Mouse (Mus musculus) heart, embryonic 15.5 days (tissue): ENCODE results near the gene Smg6. TPM values are rescaled to one million over a fixed set of nuclear protein-coding genes. Genes with fewer than 3 reads are reported as not detected.

Experiments
- ATAC-seq: fragments of 200-750 bp; cut with Nextera tagmentation; replicated peaks from 2 replicates; pipeline ENCODE4 v1.8.0; 2017; ENCODE audit warnings: low read depth, moderate TSS enrichment; ENCODE audit not compliant: insufficient number of reproducible peaks, insufficient read depth, low FRiP score
- H3K27ac ChIP-seq: fragments of 300-500 bp; sonication (generic); 2 replicates; pipeline ENCODE4 v1.5.1; 2015; ENCODE audit warnings: mild to moderate bottlenecking, inconsistent platforms
- H3K27me3 ChIP-seq: fragments of 300-500 bp; sonication (generic); 2 replicates; pipeline ENCODE4 v1.6.1; 2015; ENCODE audit warnings: inconsistent platforms
- H3K36me3 ChIP-seq: fragments of 300-500 bp; sonication (generic); 2 replicates; pipeline ENCODE4 v1.6.1; 2015; ENCODE audit warnings: mild to moderate bottlenecking, inconsistent platforms
- H3K4me1 ChIP-seq: fragments of 300-500 bp; sonication (generic); replicated peaks from 2 replicates; pipeline ENCODE4 v1.6.1; 2015; ENCODE audit warnings: inconsistent platforms
- H3K4me2 ChIP-seq: fragments of 300-500 bp; sonication (generic); 2 replicates; pipeline ENCODE4 v1.6.1; 2015; ENCODE audit warnings: inconsistent platforms, mild to moderate bottlenecking, moderate library complexity
- H3K4me3 ChIP-seq: fragments of 300-500 bp; sonication (generic); 2 replicates; pipeline ENCODE4 v1.5.1; 2015; ENCODE audit warnings: mild to moderate bottlenecking, inconsistent platforms
- H3K9ac ChIP-seq: fragments of 300-500 bp; sonication (generic); 2 replicates; pipeline ENCODE4 v1.6.1; 2015; ENCODE audit warnings: mild to moderate bottlenecking, inconsistent platforms
- H3K9me3 ChIP-seq: fragments of 300-500 bp; sonication (generic); replicated peaks from 2 replicates; pipeline ENCODE4 v1.6.1; 2016; ENCODE audit warnings: inconsistent platforms
- WGBS: fragments of 180-500 bp; shearing (Covaris S2); methylation state at CpG from one replicate; pipeline ENCODE4 v1.1.7; 2015; ENCODE audit warnings: mixed read lengths; 5-methylcytosine and 5-hydroxymethylcytosine counted together
- polyA plus RNA-seq: library from polyadenylated mRNA; unstranded; fragments of >200 nt; fragmentation: Nextera tagmentation; extraction: Ambion mirVana; gene quantifications from 2 replicates; pipeline ENCODE4 v1.2.1, GENCODE M21; 2015

The Smg6 gene
- polyA plus RNA-seq, 1 experiment from 2014 or later, result 10.0 TPM

- Histone ChIP-seq H3K9ac (no peak overlapping the region), H3K27me3 (no peaks in the 10 kb centered on the region), H3K36me3 (peaks cover 66% of the 10 kb centered on the region), H3K4me2 (no peak overlapping the region), H3K4me1 (peaks cover 14% of the 10 kb centered on the region), H3K27ac (no peak overlapping the region), H3K4me3 (no peak overlapping the region), H3K9me3 (no peaks in the 10 kb centered on the region)
- no peak for ATAC-seq
- 86% methylated on average over 6 of the region's 6 CpGs for WGBS
Observed at GRCm38 (mm10) chr11:74901555-74901954, 24.1 kb upstream of the Smg6 start.

GRCm38 (mm10) chr11:74902416-74902815 is 23.2 kb upstream of the Smg6 start:
- no peak overlapping the region for H3K27ac ChIP-seq
- no peak overlapping the region for H3K4me2 ChIP-seq
- H3K36me3 ChIP-seq, result peaks cover 74% of the 10 kb centered on the region
- no peaks in the 10 kb centered on the region for H3K9me3 ChIP-seq
- no peak overlapping the region for H3K9ac ChIP-seq
- H3K4me1 ChIP-seq, result peaks cover 10% of the 10 kb centered on the region
- no peak for ATAC-seq
- no peaks in the 10 kb centered on the region for H3K27me3 ChIP-seq
- WGBS, result 89% methylated on average over 5 of the region's 5 CpGs
- no peak overlapping the region for H3K4me3 ChIP-seq

GRCm38 (mm10) chr11:74907850-74908249 is 17.8 kb upstream of the Smg6 start:
- WGBS, result 94% methylated on average over 6 of the region's 6 CpGs
- H3K36me3 ChIP-seq, result peaks cover 76% of the 10 kb centered on the region

GRCm38 (mm10) chr11:74908618-74909399 is 16.8 kb upstream of the Smg6 start:
- Histone ChIP-seq H3K36me3 (peaks cover 66% of the 10 kb centered on the region), H3K4me2 (no peak overlapping the region), H3K9me3 (no peaks in the 10 kb centered on the region), H3K27ac (no peak overlapping the region), H3K27me3 (no peaks in the 10 kb centered on the region), H3K9ac (no peak overlapping the region), H3K4me3 (no peak overlapping the region), H3K4me1 (no peaks in the 10 kb centered on the region)
- no peak for ATAC-seq
- WGBS, result 78% methylated on average over 12 of the region's 12 CpGs

More at GRCm38 (mm10) chr11:74907850-74908249, 17.8 kb upstream of the Smg6 start:
- no peak for ATAC-seq
- H3K4me3 ChIP-seq, result no peak overlapping the region
- H3K27me3 ChIP-seq, result no peaks in the 10 kb centered on the region
- no peaks in the 10 kb centered on the region for H3K9me3 ChIP-seq
- no peak overlapping the region for H3K27ac ChIP-seq
- no peak overlapping the region for H3K4me2 ChIP-seq
- no peaks in the 10 kb centered on the region for H3K4me1 ChIP-seq
- no peak overlapping the region for H3K9ac ChIP-seq

- no peak overlapping the region for H3K4me2 ChIP-seq
- H3K4me1 ChIP-seq, result no peaks in the 10 kb centered on the region
- H3K27me3 ChIP-seq, result no peaks in the 10 kb centered on the region
- H3K4me3 ChIP-seq, result no peak overlapping the region
- peaks cover 54% of the 10 kb centered on the region for H3K36me3 ChIP-seq
- H3K9ac ChIP-seq, result no peak overlapping the region
- ATAC-seq, result no peak
- WGBS, result 95% methylated on average over 4 of the region's 4 CpGs
- no peaks in the 10 kb centered on the region for H3K9me3 ChIP-seq
- no peak overlapping the region for H3K27ac ChIP-seq
Observed at GRCm38 (mm10) chr11:74909978-74910377, 15.6 kb upstream of the Smg6 start.

- ATAC-seq, result no peak
- Histone ChIP-seq H3K36me3 (peaks cover 35% of the 10 kb centered on the region), H3K4me3 (no peak overlapping the region), H3K9ac (no peak overlapping the region), H3K27me3 (no peaks in the 10 kb centered on the region), H3K4me2 (no peak overlapping the region), H3K4me1 (peaks cover 8% of the 10 kb centered on the region), H3K9me3 (no peaks in the 10 kb centered on the region), H3K27ac (no peak overlapping the region)
- 78% methylated on average over 3 of the region's 3 CpGs for WGBS
Observed at GRCm38 (mm10) chr11:74912492-74912891, 13.1 kb upstream of the Smg6 start.

GRCm38 (mm10) chr11:74919249-74919648 is 6.4 kb upstream of the Smg6 start:
- WGBS, result 72% methylated on average over 6 of the region's 6 CpGs
- H3K4me2 ChIP-seq, result no peak overlapping the region
- no peak for ATAC-seq
- no peak overlapping the region for H3K4me3 ChIP-seq
- H3K9me3 ChIP-seq, result no peaks in the 10 kb centered on the region
- H3K36me3 ChIP-seq, result peaks cover 16% of the 10 kb centered on the region
- no peak overlapping the region for H3K9ac ChIP-seq
- H3K4me1 ChIP-seq, result peaks cover 9% of the 10 kb centered on the region
- H3K27me3 ChIP-seq, result no peaks in the 10 kb centered on the region
- no peak overlapping the region for H3K27ac ChIP-seq

- H3K9me3 ChIP-seq, result no peaks in the 10 kb centered on the region
- peaks cover 3% of the 10 kb centered on the region; the same call in 1 of the 2 replicates for H3K36me3 ChIP-seq
- no peak overlapping the region for H3K4me2 ChIP-seq
- H3K27ac ChIP-seq, result no peak overlapping the region
- ATAC-seq, result no peak
- H3K4me1 ChIP-seq, result peaks cover 20% of the 10 kb centered on the region
- H3K4me3 ChIP-seq, result no peak overlapping the region
- 59% methylated on average over 4 of the region's 4 CpGs for WGBS
- H3K9ac ChIP-seq, result no peak overlapping the region
- H3K27me3 ChIP-seq, result no peaks in the 10 kb centered on the region
Observed at GRCm38 (mm10) chr11:74924149-74924548, 1.5 kb upstream of the Smg6 start.

- ATAC-seq, result no peak
- Histone ChIP-seq H3K27ac (peak overlapping the region; percentile 99), H3K4me2 (peak overlapping the region; percentile 71), H3K4me1 (peaks cover 20% of the 10 kb centered on the region), H3K36me3 (peaks cover 6% of the 10 kb centered on the region), H3K27me3 (no peaks in the 10 kb centered on the region), H3K9me3 (no peaks in the 10 kb centered on the region), H3K9ac (peak overlapping the region; percentile 96), H3K4me3 (peak overlapping the region; percentile 98)
- WGBS, result 2% methylated on average over 11 of the region's 11 CpGs
Observed at GRCm38 (mm10) chr11:74926388-74927005, 874 bp downstream of the Smg6 start.

GRCm38 (mm10) chr11:74927236-74927725 is 1.7 kb downstream of the Smg6 start:
- Histone ChIP-seq H3K9ac (peak overlapping the region; percentile 96; the same call in 1 of the 2 replicates), H3K4me1 (peaks cover 20% of the 10 kb centered on the region), H3K9me3 (no peaks in the 10 kb centered on the region), H3K4me3 (peak overlapping the region; percentile 98; the same call in 1 of the 2 replicates), H3K36me3 (peaks cover 9% of the 10 kb centered on the region), H3K4me2 (peak overlapping the region; percentile 71), H3K27ac (peak overlapping the region; percentile 27; the same call in 1 of the 2 replicates), H3K27me3 (no peaks in the 10 kb centered on the region)
- 89% methylated on average over 2 of the region's 2 CpGs for WGBS
- no peak for ATAC-seq

GRCm38 (mm10) chr11:74929111-74929510 is 3.5 kb downstream of the Smg6 start:
- WGBS, result 82% methylated on average over 4 of the region's 4 CpGs
- ATAC-seq, result no peak

More at GRCm38 (mm10) chr11:74929111-74929510, 3.5 kb downstream of the Smg6 start:
- Histone ChIP-seq H3K4me3 (no peak overlapping the region), H3K27ac (no peak overlapping the region), H3K36me3 (peaks cover 23% of the 10 kb centered on the region), H3K9ac (no peak overlapping the region), H3K4me1 (peaks cover 20% of the 10 kb centered on the region), H3K9me3 (no peaks in the 10 kb centered on the region), H3K4me2 (no peak overlapping the region), H3K27me3 (no peaks in the 10 kb centered on the region)
